Mouse (Mus musculus) kidney, postnatal 0 days (tissue): ENCODE measurements around the gene Gm12169. TPM values are rescaled to one million over a fixed set of nuclear protein-coding genes. Genes with fewer than 3 reads are reported as not detected.
A peak's percentile ranks its signal among the peaks of the same experiment; 100 is the strongest.

ENCODE experiments used
- ATAC-seq: fragments of 200-750 bp; cut with Nextera tagmentation; replicated peaks from 2 replicates; pipeline ENCODE4 v1.8.0; 2017; ENCODE audit warnings: low read depth, moderate number of reproducible peaks, moderate TSS enrichment, moderate library complexity; ENCODE audit not compliant: low FRiP score
- DNase-seq: peaks from one replicate; pipeline ENCODE4 v3.0.0-alpha.2; 2016; ENCODE audit warnings: low spot score
- H3K27ac ChIP-seq: fragments of 300-500 bp; sonication (generic); 2 replicates; pipeline ENCODE4 v1.5.1; 2014; ENCODE audit warnings: mild to moderate bottlenecking
- H3K27me3 ChIP-seq: fragments of 300-500 bp; sonication (generic); 2 replicates; pipeline ENCODE4 v1.6.1; 2014; ENCODE audit warnings: low read length, mixed read lengths; ENCODE audit not compliant: insufficient read depth
- H3K36me3 ChIP-seq: fragments of 300-500 bp; sonication (generic); 2 replicates; pipeline ENCODE4 v1.6.1; 2014; ENCODE audit warnings: low read length, mixed read lengths; ENCODE audit not compliant: insufficient read depth
- H3K4me1 ChIP-seq: fragments of 300-500 bp; sonication (generic); replicated peaks from 2 replicates; pipeline ENCODE4 v1.6.1; 2014; ENCODE audit warnings: antibody characterized with exemption, low read length, mixed read lengths; ENCODE audit not compliant: insufficient read depth
- H3K4me2 ChIP-seq: fragments of 300-500 bp; sonication (generic); 2 replicates; pipeline ENCODE4 v1.6.1; 2014; ENCODE audit warnings: mild to moderate bottlenecking, low read length, moderate library complexity, mixed read lengths
- H3K4me3 ChIP-seq: fragments of 300-500 bp; sonication (generic); replicated peaks from 2 replicates; pipeline ENCODE4 v1.5.1; 2014; ENCODE audit warnings: low read depth, low read length
- H3K9ac ChIP-seq: fragments of 300-500 bp; sonication (generic); 2 replicates; pipeline ENCODE4 v1.6.1; 2014; ENCODE audit warnings: low read depth, low read length
- H3K9me3 ChIP-seq: fragments of 300-500 bp; sonication (generic); replicated peaks from 2 replicates; pipeline ENCODE4 v1.6.1; 2016; ENCODE audit warnings: low read length, inconsistent platforms, mixed read lengths
- CTCF ChIP-seq: IDR thresholded peaks from 2 replicates; pipeline ENCODE4 v1.5.1; 2016; ENCODE audit warnings: antibody characterized with exemption, low read depth, mild to moderate bottlenecking, moderate library complexity
- WGBS: fragments of 180-500 bp; shearing (Covaris S2); extraction: QIAGEN DNeasy Blood & Tissue Kit; methylation state at CpG from one replicate; pipeline ENCODE4 v1.1.7; 2014; 5-methylcytosine and 5-hydroxymethylcytosine counted together
- polyA plus RNA-seq: library from polyadenylated mRNA; unstranded; fragments of >200 nt; fragmentation: Nextera tagmentation; extraction: Ambion mirVana; gene quantifications from 2 replicates; pipeline ENCODE4 v1.2.1, GENCODE M21; 2015

The Gm12169 gene
- polyA plus RNA-seq, result not detected in 2 replicates

DNA sequence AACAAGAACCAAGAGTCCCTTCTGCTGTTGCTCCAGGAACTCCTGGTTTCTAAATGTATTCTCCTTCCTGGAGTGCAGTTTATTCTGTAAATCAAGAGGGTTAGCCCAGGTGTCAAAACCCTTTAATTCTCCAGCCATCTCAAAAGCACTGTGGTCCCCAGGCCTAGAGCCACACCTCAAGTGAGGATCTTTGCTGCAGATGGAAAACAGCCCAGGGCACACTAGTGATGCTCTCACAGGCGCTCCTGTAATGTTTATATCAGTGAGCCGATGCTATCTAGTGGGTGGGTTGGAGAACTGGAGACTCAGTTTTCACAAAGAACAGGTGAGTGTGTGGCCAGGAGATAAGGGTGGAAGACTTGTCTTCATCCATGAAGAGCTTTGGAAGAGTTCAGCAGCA is at the start of gene Gm12169:
Gm12169 (plus strand) TSS at position 301 of the 400 bp plus-strand sequence.
- Histone ChIP-seq H3K27ac (no peak within 1 kb of the TSS), H3K36me3 (no peaks in the 10 kb centered on the region), H3K9me3 (no peaks in the 10 kb centered on the region), H3K4me1 (no peaks in the 10 kb centered on the region), H3K9ac (no peak within 1 kb of the TSS), H3K27me3 (no peaks in the 10 kb centered on the region), H3K4me2 (no peak within 1 kb of the TSS), H3K4me3 (no peak within 1 kb of the TSS)
- 87% methylated on average over 2 of the region's 2 CpGs for WGBS
- no peak for TF ChIP-seq CTCF
- DNase-seq (no peak), ATAC-seq (no peak)

DNA sequence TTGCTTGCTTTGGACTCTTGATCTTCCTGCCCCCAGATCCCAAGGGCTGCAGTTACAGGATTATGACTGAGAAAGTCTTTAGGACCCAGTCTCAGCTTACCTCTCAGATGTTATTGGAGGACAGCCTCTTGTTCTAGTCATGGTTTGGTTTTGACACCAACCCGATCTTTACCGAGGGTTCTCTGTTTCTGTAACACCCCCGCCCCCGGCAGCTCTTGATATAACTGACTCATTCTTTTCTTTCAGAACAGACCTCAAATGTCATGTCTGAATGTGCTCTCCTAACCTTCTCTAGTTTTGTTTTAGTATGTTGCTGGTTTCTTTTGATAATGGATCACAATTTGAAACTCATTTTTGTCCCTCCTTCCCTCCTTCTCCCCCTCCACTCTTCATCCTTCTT is 49.8 kb upstream of the Gm12169 start:
- no peaks in the 10 kb centered on the region for H3K4me1 ChIP-seq
- H3K9ac ChIP-seq, result no peak overlapping the region
- TF ChIP-seq CTCF, result no peak
- no peaks in the 10 kb centered on the region for H3K36me3 ChIP-seq
- H3K4me2 ChIP-seq, result no peak overlapping the region
- H3K9me3 ChIP-seq, result no peaks in the 10 kb centered on the region
- no peak overlapping the region for H3K4me3 ChIP-seq
- no peak overlapping the region for H3K27ac ChIP-seq
- DNase-seq (no peak), ATAC-seq (no peak)
- no peaks in the 10 kb centered on the region for H3K27me3 ChIP-seq
- WGBS, result 82% methylated on average over 4 of the region's 4 CpGs

DNA sequence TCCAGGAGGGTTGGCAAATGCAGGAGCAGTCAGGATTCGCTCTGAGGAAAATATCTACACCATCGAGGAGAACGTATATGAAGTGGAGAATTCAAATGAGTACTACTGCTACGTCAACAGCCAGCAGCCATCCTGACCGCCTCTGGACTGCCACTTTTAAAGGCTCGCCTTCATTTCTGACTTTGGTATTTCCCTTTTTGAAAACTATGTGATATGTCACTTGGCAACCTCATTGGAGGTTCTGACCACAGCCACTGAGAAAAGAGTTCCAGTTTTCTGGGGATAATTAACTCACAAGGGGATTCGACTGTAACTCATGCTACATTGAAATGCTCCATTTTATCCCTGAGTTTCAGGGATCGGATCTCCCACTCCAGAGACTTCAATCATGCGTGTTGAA is 44.7 kb upstream of the Gm12169 start:
- TF ChIP-seq CTCF, result no peak

DNA sequence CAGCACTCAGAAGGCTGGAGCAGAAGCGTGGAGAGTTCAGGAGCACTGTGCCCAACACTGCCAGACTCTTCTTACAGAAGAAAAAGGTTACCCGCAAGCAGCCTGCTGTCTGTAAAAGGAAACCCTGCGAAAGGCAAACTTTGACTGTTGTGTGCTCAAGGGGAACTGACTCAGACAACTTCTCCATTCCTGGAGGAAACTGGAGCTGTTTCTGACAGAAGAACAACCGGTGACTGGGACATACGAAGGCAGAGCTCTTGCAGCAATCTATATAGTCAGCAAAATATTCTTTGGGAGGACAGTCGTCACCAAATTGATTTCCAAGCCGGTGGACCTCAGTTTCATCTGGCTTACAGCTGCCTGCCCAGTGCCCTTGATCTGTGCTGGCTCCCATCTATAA is 43.5 kb upstream of the Gm12169 start:
- no peak overlapping the region for H3K4me2 ChIP-seq
- H3K27me3 ChIP-seq, result no peaks in the 10 kb centered on the region
- H3K27ac ChIP-seq, result no peak overlapping the region
- WGBS, result 58% methylated on average over 7 of the region's 7 CpGs
- no peaks in the 10 kb centered on the region for H3K9me3 ChIP-seq
- ATAC-seq, result no peak
- H3K4me3 ChIP-seq, result no peak overlapping the region
- H3K36me3 ChIP-seq, result no peaks in the 10 kb centered on the region
- no peaks in the 10 kb centered on the region for H3K4me1 ChIP-seq
- TF ChIP-seq CTCF, result no peak
- H3K9ac ChIP-seq, result no peak overlapping the region
- DNase-seq, result no peak

More for the DNA sequence above, 44.7 kb upstream of the Gm12169 start:
- Histone ChIP-seq H3K36me3 (no peaks in the 10 kb centered on the region), H3K9me3 (no peaks in the 10 kb centered on the region), H3K27ac (no peak overlapping the region), H3K4me2 (no peak overlapping the region), H3K4me3 (no peak overlapping the region), H3K9ac (no peak overlapping the region), H3K4me1 (no peaks in the 10 kb centered on the region), H3K27me3 (no peaks in the 10 kb centered on the region)
- ATAC-seq, result no peak
- DNase-seq, result no peak
- 84% methylated on average over 9 of the region's 9 CpGs for WGBS

DNA sequence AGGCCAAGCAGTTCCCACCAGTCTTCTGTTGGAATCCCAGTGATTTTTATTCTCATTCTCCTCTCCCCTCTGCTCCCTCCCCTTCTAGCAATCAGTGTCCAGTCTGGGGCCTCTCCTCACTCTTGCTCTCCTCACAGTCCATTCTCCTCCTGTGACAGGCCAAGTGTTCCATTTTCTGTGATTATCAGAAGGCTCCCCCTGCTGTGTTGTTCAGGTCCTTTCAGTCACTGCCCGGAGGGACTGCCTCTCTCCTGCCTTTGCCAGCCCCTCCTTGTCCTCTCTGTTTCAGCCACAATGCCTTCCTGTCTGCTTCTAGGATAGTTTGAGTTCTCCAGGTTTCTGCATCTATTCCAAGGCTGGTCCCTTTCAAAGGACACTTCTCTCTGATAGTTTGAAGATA is 35.8 kb upstream of the Gm12169 start:
- 13% methylated on average over 1 of the region's 1 CpGs for WGBS
- Histone ChIP-seq H3K9me3 (no peaks in the 10 kb centered on the region), H3K4me3 (no peak overlapping the region), H3K9ac (no peak overlapping the region), H3K4me1 (no peaks in the 10 kb centered on the region), H3K27ac (no peak overlapping the region), H3K36me3 (no peaks in the 10 kb centered on the region), H3K27me3 (no peaks in the 10 kb centered on the region), H3K4me2 (no peak overlapping the region)
- DNase-seq (no peak), ATAC-seq (no peak)
- peak; percentile 39; the same call in 1 of the 2 replicates for TF ChIP-seq CTCF

DNA sequence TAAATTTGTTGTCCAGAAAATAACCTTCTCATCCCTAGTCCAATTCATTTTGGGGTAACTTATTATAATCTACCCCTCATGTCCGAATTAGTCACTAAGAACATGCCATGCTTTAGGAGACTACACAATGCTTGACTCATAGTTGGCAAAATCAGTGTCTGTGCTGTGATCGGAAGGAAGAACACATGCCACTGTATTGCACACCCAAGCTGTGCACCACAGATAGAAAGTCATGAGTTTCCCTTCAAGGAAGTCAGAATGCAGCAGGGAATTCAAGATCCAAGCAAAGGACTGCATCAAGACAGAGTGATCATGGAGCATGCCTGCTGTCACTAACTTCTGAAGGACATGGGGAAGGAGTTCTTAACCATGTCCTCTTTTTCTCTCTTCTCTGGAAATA is 35.4 kb upstream of the Gm12169 start:
- no peaks in the 10 kb centered on the region for H3K27me3 ChIP-seq
- H3K4me2 ChIP-seq, result no peak overlapping the region
- no peak for TF ChIP-seq CTCF
- H3K27ac ChIP-seq, result no peak overlapping the region
- ATAC-seq (no peak), DNase-seq (no peak)
- H3K4me3 ChIP-seq, result no peak overlapping the region
- H3K36me3 ChIP-seq, result no peaks in the 10 kb centered on the region
- H3K9me3 ChIP-seq, result no peaks in the 10 kb centered on the region
- H3K9ac ChIP-seq, result no peak overlapping the region
- no peaks in the 10 kb centered on the region for H3K4me1 ChIP-seq
- WGBS, result 76% methylated on average over 2 of the region's 2 CpGs

DNA sequence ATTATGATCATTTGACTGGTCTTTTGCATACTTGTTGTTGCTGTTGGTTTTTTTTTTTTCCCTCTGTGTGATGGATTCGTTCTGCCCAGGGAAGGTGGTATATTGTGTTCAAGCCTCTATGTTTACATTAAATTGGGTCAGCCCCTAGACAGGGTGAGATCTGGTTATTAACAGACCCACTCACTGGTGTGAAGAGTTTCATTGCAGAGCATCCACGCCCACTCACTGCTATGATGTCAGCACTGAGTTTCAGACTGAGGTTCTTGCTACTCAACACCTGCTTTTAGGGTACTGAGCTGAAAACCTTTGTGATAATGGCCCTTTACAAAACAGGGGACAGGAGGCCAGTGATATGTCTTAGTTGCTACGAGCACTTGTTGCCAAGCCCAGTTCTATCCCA is 16.9 kb upstream of the Gm12169 start:
- DNase-seq, result no peak

More for the DNA sequence above, 16.9 kb upstream of the Gm12169 start:
- TF ChIP-seq CTCF, result no peak
- Histone ChIP-seq H3K4me2 (no peak overlapping the region), H3K36me3 (no peaks in the 10 kb centered on the region), H3K9ac (no peak overlapping the region), H3K4me1 (no peaks in the 10 kb centered on the region), H3K4me3 (no peak overlapping the region), H3K9me3 (no peaks in the 10 kb centered on the region), H3K27ac (no peak overlapping the region), H3K27me3 (no peaks in the 10 kb centered on the region)
- ATAC-seq, result no peak
- WGBS, result 71% methylated on average over 3 of the region's 3 CpGs
